Mouse (Mus musculus) liver, embryonic 14.5 days (tissue): ENCODE results near the gene Maml1. TPM values are rescaled to one million over a fixed set of nuclear protein-coding genes. Genes with fewer than 3 reads are reported as not detected.

Experiments
- ATAC-seq: fragments of 200-750 bp; cut with Nextera tagmentation; 2 replicates; pipeline ENCODE4 v1.8.0; 2017; ENCODE audit warnings: moderate number of reproducible peaks, mild to moderate bottlenecking, moderate library complexity; ENCODE audit not compliant: insufficient read depth
- DNase-seq, 3 experiments: peaks; one replicate each; pipeline ENCODE4 v3.0.0-alpha.2; 2012 to 2013; ENCODE audit warnings: low read depth in 3 of 3, low spot score in 3 of 3
- H3K27ac ChIP-seq: fragments of 300-500 bp; sonication (generic); 2 replicates; pipeline ENCODE4 v1.5.1; 2014; ENCODE audit warnings: moderate library complexity, mild to moderate bottlenecking, control low read depth, inconsistent platforms
- H3K27me3 ChIP-seq: fragments of 300-500 bp; sonication (generic); 2 replicates; pipeline ENCODE4 v1.6.1; 2014; ENCODE audit warnings: mild to moderate bottlenecking, low read length, moderate library complexity; ENCODE audit not compliant: control insufficient read depth, insufficient read depth
- H3K36me3 ChIP-seq: fragments of 300-500 bp; sonication (generic); replicated peaks from 2 replicates; pipeline ENCODE4 v1.6.1; 2014; ENCODE audit warnings: low read depth; ENCODE audit not compliant: control insufficient read depth, insufficient read depth
- H3K4me1 ChIP-seq, 2 experiments: fragments of 200-500 bp in 1 of 2; fragments of 300-500 bp in 1 of 2; sonication (generic) in 1 of 2; replicated peaks; 2 replicates each; pipeline ENCODE4 v1.6.1; 2012 to 2014; ENCODE audit warnings: antibody characterized with exemption in 1 of 2, inconsistent platforms in 1 of 2, low read length in 1 of 2; ENCODE audit not compliant: control insufficient read depth in 2 of 2, insufficient read depth in 2 of 2
- H3K4me2 ChIP-seq: fragments of 300-500 bp; sonication (generic); 2 replicates; pipeline ENCODE4 v1.6.1; 2014; ENCODE audit warnings: low read depth, mild to moderate bottlenecking, control low read depth, moderate library complexity
- H3K4me3 ChIP-seq, 2 experiments: fragments of 200-500 bp in 1 of 2; fragments of 300-500 bp in 1 of 2; sonication (generic) in 1 of 2; 2 replicates each; pipeline ENCODE4 v1.5.1; 2012 to 2014; ENCODE audit warnings: low read depth in 2 of 2, low read length in 2 of 2, mild to moderate bottlenecking in 2 of 2, control low read depth in 1 of 2, inconsistent platforms in 1 of 2, moderate library complexity in 1 of 2; ENCODE audit not compliant: insufficient read depth in 1 of 2
- H3K9ac ChIP-seq: fragments of 300-500 bp; sonication (generic); replicated peaks from 2 replicates; pipeline ENCODE4 v1.6.1; 2014; ENCODE audit warnings: mild to moderate bottlenecking, control low read depth, moderate library complexity
- H3K9me3 ChIP-seq: fragments of 300-500 bp; sonication (generic); 2 replicates; pipeline ENCODE4 v1.6.1; 2016; ENCODE audit warnings: low read length, mixed read lengths; ENCODE audit not compliant: control insufficient read depth
- CTCF ChIP-seq: IDR thresholded peaks from 2 replicates; pipeline ENCODE4 v1.5.1; 2016; ENCODE audit warnings: antibody characterized with exemption, low read depth, control low read depth
- EP300 ChIP-seq: IDR thresholded peaks from 2 replicates; pipeline ENCODE4 v1.6.1; 2016; ENCODE audit warnings: antibody characterized with exemption, low read depth
- WGBS: fragments of 180-500 bp; shearing (Covaris S2); extraction: QIAGEN DNeasy Blood & Tissue Kit; methylation state at CpG from one replicate; pipeline ENCODE4 v1.1.7; 2014; ENCODE audit not compliant: insufficient replicate concordance; 5-methylcytosine and 5-hydroxymethylcytosine counted together
- microRNA-seq: library from miRNA; unstranded; fragments of <30 nt; microRNA quantifications from one replicate; pipeline ENCODE4, GENCODE M21; 2016
- polyA plus RNA-seq, 2 experiments: library from polyadenylated mRNA; depleted of rRNA in 1 of 2; stranded (reverse) in 1 of 2; unstranded in 1 of 2; fragments of >200 nt; fragmentation: Nextera tagmentation in 1 of 2; extraction: Ambion mirVana in 1 of 2; gene quantifications; 2 replicates each; pipeline versions ENCODE4 v1.2.1 to v1.2.3; 2012 to 2014

Maml1 gene
- polyA plus RNA-seq, 2 experiments, result 1.9 to 3.4 TPM

- DNase-seq (no peak), ATAC-seq (no peak)
- Histone ChIP-seq H3K36me3 (peaks cover 42% of the 10 kb centered on the region), H3K27me3 (no peaks in the 10 kb centered on the region), H3K9me3 (no peaks in the 10 kb centered on the region), H3K4me3 (no peak overlapping the region), H3K4me1 (peaks cover 13 to 15% of the 10 kb centered on the region in 2 experiments), H3K27ac (no peak overlapping the region), H3K4me2 (no peak overlapping the region), H3K9ac (no peak overlapping the region)
- TF ChIP-seq EP300 (no peak), CTCF (no peak)
- WGBS, result 84% methylated on average over 5 of the region's 5 CpGs
Observed at GRCm38 (mm10) chr11:50208039-50208438, 84.1 kb downstream of the Maml1 start.

GRCm38 (mm10) chr11:50207344-50207743 lies 84.8 kb downstream of the Maml1 start:
- DNase-seq (no peak), ATAC-seq (no peak)
- H3K9ac ChIP-seq, result no peak overlapping the region
- H3K4me1 ChIP-seq, result peaks cover 13 to 15% of the 10 kb centered on the region in 2 experiments
- H3K36me3 ChIP-seq, result peaks cover 49% of the 10 kb centered on the region
- no peaks in the 10 kb centered on the region for H3K27me3 ChIP-seq
- no peaks in the 10 kb centered on the region for H3K9me3 ChIP-seq
- 93% methylated on average over 14 of the region's 14 CpGs for WGBS
- H3K4me2 ChIP-seq, result no peak overlapping the region
- TF ChIP-seq EP300 (no peak), CTCF (no peak)
- no peak overlapping the region for H3K27ac ChIP-seq
- no peak overlapping the region for H3K4me3 ChIP-seq

GRCm38 (mm10) chr11:50206037-50206436 lies 86.1 kb downstream of the Maml1 start:
- Histone ChIP-seq H3K27ac (no peak overlapping the region), H3K4me1 (peaks cover 6% of the 10 kb centered on the region in 2 experiments), H3K36me3 (peaks cover 63% of the 10 kb centered on the region), H3K27me3 (no peaks in the 10 kb centered on the region), H3K4me3 (no peak overlapping the region), H3K9me3 (no peaks in the 10 kb centered on the region), H3K4me2 (no peak overlapping the region), H3K9ac (no peak overlapping the region)
- no peak for TF ChIP-seq EP300
- TF ChIP-seq CTCF, result no peak
- DNase-seq (no peak), ATAC-seq (no peak)
- 79% methylated on average over 2 of the region's 2 CpGs for WGBS

Small RNA genes within 50 kb of the gene (microRNA-seq; reads per million reads assigned to microRNA genes)
- not detected for gene Mir6919

Other genes starting within 250 kb of the Maml1 start
- 6.8 and 8.4 TPM in 2 replicates for gene Tbc1d9b, start 160.9 kb downstream of the Maml1 start, polyA plus RNA-seq (2012; rRNA removed)
- gene Tbc1d9b, start 160.9 kb downstream of the Maml1 start, polyA plus RNA-seq (2014; fragmentation: Nextera tagmentation; extraction: Ambion mirVana), result 9.5 and 11.1 TPM in 2 replicates
- 7.4 and 7.6 TPM in 2 replicates for gene Mrnip, start 117.9 kb downstream of the Maml1 start, polyA plus RNA-seq (2012; rRNA removed)
- gene Mrnip, start 117.9 kb downstream of the Maml1 start, polyA plus RNA-seq (2014; fragmentation: Nextera tagmentation; extraction: Ambion mirVana), result 8.5 and 9.3 TPM in 2 replicates
- 36.8 and 43.7 TPM in 2 replicates for gene Sqstm1, start 81.5 kb downstream of the Maml1 start, polyA plus RNA-seq (2012; rRNA removed)
- 103 and 117 TPM in 2 replicates for gene Sqstm1, start 81.5 kb downstream of the Maml1 start, polyA plus RNA-seq (2014; fragmentation: Nextera tagmentation; extraction: Ambion mirVana)
- gene Mgat4b, start 81.4 kb downstream of the Maml1 start, polyA plus RNA-seq (2012; rRNA removed), result 14.8 and 16.6 TPM in 2 replicates
- gene Mgat4b, start 81.4 kb downstream of the Maml1 start, polyA plus RNA-seq (2014; fragmentation: Nextera tagmentation; extraction: Ambion mirVana), result 5.7 and 9.5 TPM in 2 replicates
- gene Ltc4s, start 53.7 kb downstream of the Maml1 start, polyA plus RNA-seq (2012; rRNA removed), result 0.54 and 0.81 TPM in 2 replicates
- gene Ltc4s, start 53.7 kb downstream of the Maml1 start, polyA plus RNA-seq (2014; fragmentation: Nextera tagmentation; extraction: Ambion mirVana), result 0.61 and 0.83 TPM in 2 replicates
- gene Canx, start 33.4 kb upstream of the Maml1 start, polyA plus RNA-seq (2012; rRNA removed), result 55.3 and 91.6 TPM in 2 replicates
- 136 and 143 TPM in 2 replicates for gene Canx, start 33.4 kb upstream of the Maml1 start, polyA plus RNA-seq (2014; fragmentation: Nextera tagmentation; extraction: Ambion mirVana)
- gene Cby3, start 62.2 kb upstream of the Maml1 start, polyA plus RNA-seq (2012; rRNA removed), result 0.08 TPM in 1 of 2 replicates, not detected in the other
- not detected in 2 replicates for gene Cby3, start 62.2 kb upstream of the Maml1 start, polyA plus RNA-seq (2014; fragmentation: Nextera tagmentation; extraction: Ambion mirVana)
- 163 and 200 TPM in 2 replicates for gene Hnrnph1, start 84.7 kb upstream of the Maml1 start, polyA plus RNA-seq (2012; rRNA removed)
- gene Hnrnph1, start 84.7 kb upstream of the Maml1 start, polyA plus RNA-seq (2014; fragmentation: Nextera tagmentation; extraction: Ambion mirVana), result 101 and 120 TPM in 2 replicates
- 3.5 and 5.1 TPM in 2 replicates for gene Rufy1, start 138.8 kb upstream of the Maml1 start, polyA plus RNA-seq (2012; rRNA removed)
- gene Rufy1, start 138.8 kb upstream of the Maml1 start, polyA plus RNA-seq (2014; fragmentation: Nextera tagmentation; extraction: Ambion mirVana), result 7.1 and 8.9 TPM in 2 replicates